Mouse (Mus musculus) ES-Bruce4 (cell line): Measurements from ENCODE around the gene Ranbp9.

Experiments
- CTCF ChIP-seq: IDR thresholded peaks from one replicate; pipeline ENCODE4 v1.8.1; 2011; ENCODE audit warnings: low read depth, low read length
- EP300 ChIP-seq: IDR thresholded peaks from 2 replicates; pipeline ENCODE4 v1.6.1; 2011; ENCODE audit warnings: low read depth, low read length; ENCODE audit not compliant: insufficient read depth
- POLR2A ChIP-seq: IDR thresholded peaks from one replicate; pipeline ENCODE4 v1.8.1; 2011; ENCODE audit warnings: low read length; ENCODE audit not compliant: insufficient read depth

GRCm38 (mm10) chr13:43452843-43453605 lies 28.1 kb downstream of the Ranbp9 start:
- TF ChIP-seq CTCF (no peak), POLR2A (no peak), EP300 (no peak)
